Mouse (Mus musculus) liver, adult 2 months (tissue): Measurements from ENCODE around the gene Soat1.

Experiments
- CTCF ChIP-seq: fragments of 200-500 bp; IDR thresholded peaks from 2 replicates; pipeline ENCODE4 v1.5.1; 2011; ENCODE audit warnings: low read depth, low read length, control low read depth
- POLR2A ChIP-seq: fragments of 200-500 bp; IDR thresholded peaks from 2 replicates; pipeline ENCODE4 v1.6.1; 2011; ENCODE audit warnings: low read length, control low read depth; ENCODE audit not compliant: insufficient read depth; ENCODE audit errors: extremely low read depth

- TF ChIP-seq POLR2A (no peak), CTCF (peak; percentile 27; the same call in 1 of the 2 replicates)
Measured at GRCm38 (mm10) chr1:156420671-156421297, 53.3 kb downstream of the Soat1 start, which contains the start of gene Axdnd1.
